Mouse (Mus musculus) midbrain, embryonic 13.5 days (tissue): ENCODE data around the gene Cped1. TPM values are rescaled to one million over a fixed set of nuclear protein-coding genes. Genes with fewer than 3 reads are reported as not detected.

Experiments
- ATAC-seq: fragments of 200-750 bp; cut with Nextera tagmentation; 2 replicates; pipeline ENCODE4 v1.8.0; 2017; ENCODE audit warnings: mild to moderate bottlenecking, moderate TSS enrichment, moderate library complexity
- H3K27ac ChIP-seq: fragments of 300-500 bp; sonication (generic); 2 replicates; pipeline ENCODE4 v1.5.1; 2015; ENCODE audit warnings: inconsistent platforms, mild to moderate bottlenecking, moderate library complexity
- H3K27me3 ChIP-seq: fragments of 300-500 bp; sonication (generic); 2 replicates; pipeline ENCODE4 v1.6.1; 2015; ENCODE audit warnings: mild to moderate bottlenecking, inconsistent platforms
- H3K36me3 ChIP-seq: fragments of 300-500 bp; sonication (generic); 2 replicates; pipeline ENCODE4 v1.6.1; 2015; ENCODE audit warnings: mild to moderate bottlenecking, inconsistent platforms
- H3K4me1 ChIP-seq: fragments of 300-500 bp; sonication (generic); replicated peaks from 2 replicates; pipeline ENCODE4 v1.6.1; 2015; ENCODE audit warnings: inconsistent platforms
- H3K4me2 ChIP-seq: fragments of 300-500 bp; sonication (generic); replicated peaks from 2 replicates; pipeline ENCODE4 v1.6.1; 2015; ENCODE audit warnings: moderate library complexity, mild to moderate bottlenecking, inconsistent platforms
- H3K4me3 ChIP-seq: fragments of 300-500 bp; sonication (generic); replicated peaks from 2 replicates; pipeline ENCODE4 v1.5.1; 2015; ENCODE audit warnings: mild to moderate bottlenecking, inconsistent platforms
- H3K9ac ChIP-seq: fragments of 300-500 bp; sonication (generic); replicated peaks from 2 replicates; pipeline ENCODE4 v1.6.1; 2015; ENCODE audit warnings: mild to moderate bottlenecking, inconsistent platforms
- H3K9me3 ChIP-seq: fragments of 300-500 bp; sonication (generic); 2 replicates; pipeline ENCODE4 v1.6.1; 2016; ENCODE audit warnings: mild to moderate bottlenecking, inconsistent platforms
- WGBS: fragments of 180-500 bp; shearing (Covaris S2); methylation state at CpG from one replicate; pipeline ENCODE4 v1.1.7; 2015; 5-methylcytosine and 5-hydroxymethylcytosine counted together
- polyA plus RNA-seq: library from polyadenylated mRNA; unstranded; fragments of >200 nt; fragmentation: Nextera tagmentation; extraction: Ambion mirVana; gene quantifications from 2 replicates; pipeline ENCODE4 v1.2.1, GENCODE M21; 2015

Cped1 gene
- polyA plus RNA-seq, 1 experiment from 2014 or later: 3.2 TPM

GRCm38 (mm10) chr6:22002521-22003199 is 16.9 kb downstream of the Cped1 start:
- Histone ChIP-seq H3K9ac (no peak overlapping the region), H3K27ac (no peak overlapping the region), H3K4me1 (peaks cover 7% of the 10 kb centered on the region; the same call in 1 of the 2 replicates), H3K9me3 (no peaks in the 10 kb centered on the region), H3K4me2 (peak overlapping the region; percentile 21; the same call in 1 of the 2 replicates), H3K4me3 (no peak overlapping the region), H3K27me3 (0 out of 2 replicates have a peak, but pooled peaks cover 7% of the 10 kb centered on the region), H3K36me3 (no peaks in the 10 kb centered on the region)
- ATAC-seq: no peak
- 34% methylated on average over 17 of the region's 17 CpGs for WGBS

GRCm38 (mm10) chr6:22003200-22003587 is 17.5 kb downstream of the Cped1 start:
- 4% methylated on average over 6 of the region's 6 CpGs for WGBS
- Histone ChIP-seq H3K9ac (no peak overlapping the region), H3K4me1 (peaks cover 7% of the 10 kb centered on the region; the same call in 1 of the 2 replicates), H3K27ac (no peak overlapping the region), H3K9me3 (no peaks in the 10 kb centered on the region), H3K4me3 (no peak overlapping the region), H3K4me2 (peak overlapping the region; percentile 21; the same call in 1 of the 2 replicates), H3K36me3 (no peaks in the 10 kb centered on the region), H3K27me3 (0 out of 2 replicates have a peak, but pooled peaks cover 7% of the 10 kb centered on the region)
- no peak for ATAC-seq

GRCm38 (mm10) chr6:22003959-22004543 is 18.3 kb downstream of the Cped1 start:
- H3K4me1 ChIP-seq: peaks cover 7% of the 10 kb centered on the region; the same call in 1 of the 2 replicates
- H3K9me3 ChIP-seq: no peaks in the 10 kb centered on the region
- no peaks in the 10 kb centered on the region for H3K36me3 ChIP-seq
- 86% methylated on average over 10 of the region's 10 CpGs for WGBS
- 0 out of 2 replicates have a peak, but pooled peaks cover 7% of the 10 kb centered on the region for H3K27me3 ChIP-seq
- no peak overlapping the region for H3K9ac ChIP-seq
- H3K4me3 ChIP-seq: no peak overlapping the region
- H3K27ac ChIP-seq: no peak overlapping the region
- no peak for ATAC-seq
- H3K4me2 ChIP-seq: no peak overlapping the region

GRCm38 (mm10) chr6:22008346-22008745 is 22.6 kb downstream of the Cped1 start:
- no peak overlapping the region for H3K27ac ChIP-seq
- 89% methylated on average over 7 of the region's 7 CpGs for WGBS

GRCm38 (mm10) chr6:22010258-22010657 is 24.5 kb downstream of the Cped1 start:
- ATAC-seq: no peak
- no peak overlapping the region for H3K27ac ChIP-seq
- no peaks in the 10 kb centered on the region for H3K36me3 ChIP-seq
- H3K4me3 ChIP-seq: no peak overlapping the region
- H3K9me3 ChIP-seq: no peaks in the 10 kb centered on the region
- H3K27me3 ChIP-seq: no peaks in the 10 kb centered on the region
- H3K4me1 ChIP-seq: no peaks in the 10 kb centered on the region
- H3K4me2 ChIP-seq: no peak overlapping the region
- H3K9ac ChIP-seq: no peak overlapping the region
- WGBS: 92% methylated on average over 12 of the region's 12 CpGs

More at GRCm38 (mm10) chr6:22008346-22008745, 22.6 kb downstream of the Cped1 start:
- ATAC-seq: no peak
- H3K4me3 ChIP-seq: no peak overlapping the region
- H3K4me1 ChIP-seq: peaks cover 2% of the 10 kb centered on the region; the same call in 1 of the 2 replicates
- H3K36me3 ChIP-seq: no peaks in the 10 kb centered on the region
- H3K4me2 ChIP-seq: no peak overlapping the region
- 0 out of 2 replicates have a peak, but pooled peaks cover 3% of the 10 kb centered on the region for H3K27me3 ChIP-seq
- no peak overlapping the region for H3K9ac ChIP-seq
- H3K9me3 ChIP-seq: no peaks in the 10 kb centered on the region

- no peaks in the 10 kb centered on the region for H3K4me1 ChIP-seq
- WGBS: 92% methylated on average over 11 of the region's 11 CpGs
- H3K27me3 ChIP-seq: no peaks in the 10 kb centered on the region
- ATAC-seq: no peak
- no peak overlapping the region for H3K4me2 ChIP-seq
- H3K9me3 ChIP-seq: no peaks in the 10 kb centered on the region
- H3K9ac ChIP-seq: no peak overlapping the region
- no peak overlapping the region for H3K4me3 ChIP-seq
- no peaks in the 10 kb centered on the region for H3K36me3 ChIP-seq
- no peak overlapping the region for H3K27ac ChIP-seq
Observed at GRCm38 (mm10) chr6:22010761-22011281, 25.1 kb downstream of the Cped1 start.

GRCm38 (mm10) chr6:22011546-22011945 is 25.8 kb downstream of the Cped1 start:
- Histone ChIP-seq H3K4me1 (no peaks in the 10 kb centered on the region), H3K36me3 (no peaks in the 10 kb centered on the region), H3K4me3 (no peak overlapping the region), H3K4me2 (no peak overlapping the region), H3K27ac (no peak overlapping the region), H3K27me3 (no peaks in the 10 kb centered on the region), H3K9ac (no peak overlapping the region), H3K9me3 (no peaks in the 10 kb centered on the region)
- no peak for ATAC-seq
- 83% methylated on average over 2 of the region's 2 CpGs for WGBS

- Histone ChIP-seq H3K27me3 (no peaks in the 10 kb centered on the region), H3K9me3 (no peaks in the 10 kb centered on the region), H3K4me2 (no peak overlapping the region), H3K27ac (no peak overlapping the region), H3K4me3 (no peak overlapping the region), H3K4me1 (no peaks in the 10 kb centered on the region), H3K36me3 (no peaks in the 10 kb centered on the region), H3K9ac (no peak overlapping the region)
- 92% methylated on average over 5 of the region's 5 CpGs for WGBS
- no peak for ATAC-seq
Observed at GRCm38 (mm10) chr6:22012099-22012498, 26.4 kb downstream of the Cped1 start.

GRCm38 (mm10) chr6:22012501-22012900 is 26.8 kb downstream of the Cped1 start:
- Histone ChIP-seq H3K9ac (no peak overlapping the region), H3K4me1 (no peaks in the 10 kb centered on the region), H3K27me3 (no peaks in the 10 kb centered on the region), H3K36me3 (no peaks in the 10 kb centered on the region), H3K9me3 (no peaks in the 10 kb centered on the region), H3K27ac (no peak overlapping the region), H3K4me2 (no peak overlapping the region), H3K4me3 (no peak overlapping the region)
- no peak for ATAC-seq
- 88% methylated on average over 5 of the region's 5 CpGs for WGBS

- 91% methylated on average over 3 of the region's 3 CpGs for WGBS
- Histone ChIP-seq H3K9ac (no peak overlapping the region), H3K4me3 (no peak overlapping the region), H3K4me2 (no peak overlapping the region), H3K27ac (no peak overlapping the region), H3K9me3 (no peaks in the 10 kb centered on the region), H3K4me1 (no peaks in the 10 kb centered on the region), H3K36me3 (no peaks in the 10 kb centered on the region), H3K27me3 (no peaks in the 10 kb centered on the region)
- ATAC-seq: no peak
Observed at GRCm38 (mm10) chr6:22013394-22013793, 27.7 kb downstream of the Cped1 start.

GRCm38 (mm10) chr6:22014291-22014911 is 28.7 kb downstream of the Cped1 start:
- peak; percentile 60; the same call in 1 of the 2 replicates for ATAC-seq
- 96% methylated on average over 6 of the region's 6 CpGs for WGBS

GRCm38 (mm10) chr6:22017631-22018030 is 31.9 kb downstream of the Cped1 start:
- WGBS: 78% methylated on average over 7 of the region's 7 CpGs
- no peak for ATAC-seq
- Histone ChIP-seq H3K9me3 (no peaks in the 10 kb centered on the region), H3K9ac (no peak overlapping the region), H3K27me3 (no peaks in the 10 kb centered on the region), H3K4me2 (no peak overlapping the region), H3K4me1 (no peaks in the 10 kb centered on the region), H3K36me3 (no peaks in the 10 kb centered on the region), H3K27ac (no peak overlapping the region), H3K4me3 (no peak overlapping the region)

More at GRCm38 (mm10) chr6:22014291-22014911, 28.7 kb downstream of the Cped1 start:
- H3K9me3 ChIP-seq: no peaks in the 10 kb centered on the region
- no peaks in the 10 kb centered on the region for H3K36me3 ChIP-seq
- H3K27me3 ChIP-seq: no peaks in the 10 kb centered on the region
- H3K4me1 ChIP-seq: no peaks in the 10 kb centered on the region
- no peak overlapping the region for H3K9ac ChIP-seq
- no peak overlapping the region for H3K4me3 ChIP-seq
- H3K27ac ChIP-seq: no peak overlapping the region
- no peak overlapping the region for H3K4me2 ChIP-seq
